Mouse (Mus musculus): ENCODE results near the gene Usp47.

- TF ChIP-seq CTCF (IDR thresholded peaks at IDR 0.05; ENCODE audit: low read depth) (peak; percentile 20; the same call in 1 of the 2 replicates), EP300 (optimal IDR thresholded peaks at IDR 0.05) (no peak)
Measured at GRCm38 (mm10) chr7:112074868-112075267, 51.6 kb downstream of the Usp47 start.

All from stomach, postnatal 0 days (tissue).